Mouse (Mus musculus): ENCODE measurements at regions not wholly inside any gene's neighbourhood (a gene's known extent, or its start where the extent isn't known, plus 50 kb on each side); places are given as distances from the start of the nearest gene placed in this dataset.
A peak's percentile ranks its signal among the peaks of the same experiment; 100 is the strongest.

- H3K4me1 ChIP-seq: peaks cover 48% of the 10 kb centered on the region
- H3K9me3 ChIP-seq: no peaks in the 10 kb centered on the region
- H3K27me3 ChIP-seq (replicated peaks; ENCODE audit: low read depth, poor library complexity, severe bottlenecking): peaks cover 17% of the 10 kb centered on the region; the same call in 1 of the 2 replicates
- DNase-seq (ENCODE audit: low spot score): no peak
- WGBS: 81% methylated on average over 10 of the region's 10 CpGs
- H3K27ac ChIP-seq (replicated peaks): peak overlapping the region; percentile 54
- no peaks in the 10 kb centered on the region for H3K36me3 ChIP-seq (replicated peaks)
- no peak overlapping the region for H3K4me3 ChIP-seq
Observed at GRCm38 (mm10) chr3:52641226-52642181, 373.4 kb downstream of the Foxo1 start.

- H3K27me3 ChIP-seq (replicated peaks; ENCODE audit: low read depth, poor library complexity, severe bottlenecking): peaks cover 17% of the 10 kb centered on the region; the same call in 1 of the 2 replicates
- H3K9me3 ChIP-seq: no peaks in the 10 kb centered on the region
- DNase-seq (ENCODE audit: low spot score): no peak
- H3K27ac ChIP-seq (replicated peaks): 0 out of 2 replicates have a peak overlapping the region, but pooled peaks have one; percentile 16
- H3K36me3 ChIP-seq (replicated peaks): no peaks in the 10 kb centered on the region
- 67% methylated on average over 16 of the region's 16 CpGs for WGBS
- H3K4me1 ChIP-seq: peaks cover 43% of the 10 kb centered on the region
- no peak overlapping the region for H3K4me3 ChIP-seq
Observed at GRCm38 (mm10) chr3:52640250-52641147, 372.4 kb downstream of the Foxo1 start.

- H3K27me3 ChIP-seq (replicated peaks; ENCODE audit: low read depth, poor library complexity, severe bottlenecking): peaks cover 17% of the 10 kb centered on the region; the same call in 1 of the 2 replicates
- 92% methylated on average over 5 of the region's 5 CpGs for WGBS
- peaks cover 26% of the 10 kb centered on the region for H3K4me1 ChIP-seq
- H3K36me3 ChIP-seq (replicated peaks): no peaks in the 10 kb centered on the region
- H3K9me3 ChIP-seq: no peaks in the 10 kb centered on the region
- no peak overlapping the region for H3K27ac ChIP-seq (replicated peaks)
- DNase-seq (ENCODE audit: low spot score): no peak
- H3K4me3 ChIP-seq: no peak overlapping the region
Observed at GRCm38 (mm10) chr3:52638816-52639215, 370.7 kb downstream of the Foxo1 start.

- 74% methylated on average over 6 of the region's 6 CpGs for WGBS
- DNase-seq (ENCODE audit: low spot score): no peak
- H3K4me1 ChIP-seq: 0 out of 2 replicates have a peak, but pooled peaks cover 3% of the 10 kb centered on the region
- no peak overlapping the region for H3K4me3 ChIP-seq
- H3K27ac ChIP-seq (replicated peaks): no peak overlapping the region
- no peaks in the 10 kb centered on the region for H3K9me3 ChIP-seq
- no peaks in the 10 kb centered on the region for H3K36me3 ChIP-seq (replicated peaks)
- H3K27me3 ChIP-seq (replicated peaks; ENCODE audit: low read depth, poor library complexity, severe bottlenecking): no peaks in the 10 kb centered on the region
Observed at GRCm38 (mm10) chr3:52634353-52634752, 366.2 kb downstream of the Foxo1 start.

- Histone ChIP-seq H3K9me3 (no peaks in the 10 kb centered on the region), H3K4me3 (no peak overlapping the region), H3K36me3 (replicated peaks) (no peaks in the 10 kb centered on the region), H3K4me1 (0 out of 2 replicates have a peak, but pooled peaks cover 3% of the 10 kb centered on the region), H3K27me3 (replicated peaks; ENCODE audit: low read depth, poor library complexity, severe bottlenecking) (no peaks in the 10 kb centered on the region), H3K27ac (replicated peaks) (no peak overlapping the region)
- no peak for DNase-seq (ENCODE audit: low spot score)
- 80% methylated on average over 15 of the region's 15 CpGs for WGBS
Observed at GRCm38 (mm10) chr3:52633491-52634100, 365.5 kb downstream of the Foxo1 start.

GRCm38 (mm10) chr3:52632635-52633034, 364.5 kb downstream of the Foxo1 start:
- Histone ChIP-seq H3K4me1 (0 out of 2 replicates have a peak, but pooled peaks cover 3% of the 10 kb centered on the region), H3K36me3 (replicated peaks) (no peaks in the 10 kb centered on the region), H3K27ac (replicated peaks) (no peak overlapping the region), H3K4me3 (no peak overlapping the region), H3K27me3 (replicated peaks; ENCODE audit: low read depth, poor library complexity, severe bottlenecking) (no peaks in the 10 kb centered on the region), H3K9me3 (no peaks in the 10 kb centered on the region)
- no peak for DNase-seq (ENCODE audit: low spot score)
- WGBS: 90% methylated on average over 2 of the region's 2 CpGs

- no peak for DNase-seq (ENCODE audit: low spot score)
- no peak overlapping the region for H3K27ac ChIP-seq (replicated peaks)
- H3K4me3 ChIP-seq: no peak overlapping the region
- no peaks in the 10 kb centered on the region for H3K9me3 ChIP-seq
- no peaks in the 10 kb centered on the region for H3K27me3 ChIP-seq (replicated peaks; ENCODE audit: low read depth, poor library complexity, severe bottlenecking)
- WGBS: 89% methylated on average over 5 of the region's 5 CpGs
- no peaks in the 10 kb centered on the region for H3K36me3 ChIP-seq (replicated peaks)
- H3K4me1 ChIP-seq: 0 out of 2 replicates have a peak, but pooled peaks cover 9% of the 10 kb centered on the region
Observed at GRCm38 (mm10) chr3:52630209-52630608, 362.1 kb downstream of the Foxo1 start.

- no peaks in the 10 kb centered on the region for H3K36me3 ChIP-seq (replicated peaks)
- no peaks in the 10 kb centered on the region for H3K9me3 ChIP-seq
- 0 out of 2 replicates have a peak, but pooled peaks cover 8% of the 10 kb centered on the region for H3K4me1 ChIP-seq
- no peak overlapping the region for H3K4me3 ChIP-seq
- no peaks in the 10 kb centered on the region for H3K27me3 ChIP-seq (replicated peaks; ENCODE audit: low read depth, poor library complexity, severe bottlenecking)
- DNase-seq (ENCODE audit: low spot score): no peak
- no peak overlapping the region for H3K27ac ChIP-seq (replicated peaks)
- WGBS: 52% methylated on average over 1 of the region's 1 CpGs
Observed at GRCm38 (mm10) chr3:52625125-52625524, 357.0 kb downstream of the Foxo1 start.

- no peaks in the 10 kb centered on the region for H3K36me3 ChIP-seq (replicated peaks)
- H3K9me3 ChIP-seq: no peaks in the 10 kb centered on the region
- no peak overlapping the region for H3K27ac ChIP-seq (replicated peaks)
- DNase-seq (ENCODE audit: low spot score): no peak
- H3K27me3 ChIP-seq (replicated peaks; ENCODE audit: low read depth, poor library complexity, severe bottlenecking): no peaks in the 10 kb centered on the region
- no peak overlapping the region for H3K4me3 ChIP-seq
- peaks cover 17% of the 10 kb centered on the region for H3K4me1 ChIP-seq
- WGBS: 90% methylated on average over 8 of the region's 8 CpGs
Observed at GRCm38 (mm10) chr3:52622530-52622929, 354.4 kb downstream of the Foxo1 start.

- 89% methylated on average over 8 of the region's 8 CpGs for WGBS
- Histone ChIP-seq H3K36me3 (replicated peaks) (no peaks in the 10 kb centered on the region), H3K4me3 (no peak overlapping the region)
Observed at GRCm38 (mm10) chr3:52621936-52622335, 353.8 kb downstream of the Foxo1 start.

GRCm38 (mm10) chr3:52618925-52619224, 350.7 kb downstream of the Foxo1 start:
- no peaks in the 10 kb centered on the region for H3K36me3 ChIP-seq (replicated peaks)
- no peak overlapping the region for H3K27ac ChIP-seq (replicated peaks)
- 91% methylated on average over 2 of the region's 2 CpGs for WGBS

More at GRCm38 (mm10) chr3:52621936-52622335, 353.8 kb downstream of the Foxo1 start:
- no peak overlapping the region for H3K27ac ChIP-seq (replicated peaks)
- DNase-seq (ENCODE audit: low spot score): no peak
- H3K4me1 ChIP-seq: peaks cover 21% of the 10 kb centered on the region
- H3K9me3 ChIP-seq: no peaks in the 10 kb centered on the region
- no peaks in the 10 kb centered on the region for H3K27me3 ChIP-seq (replicated peaks; ENCODE audit: low read depth, poor library complexity, severe bottlenecking)

More at GRCm38 (mm10) chr3:52618925-52619224, 350.7 kb downstream of the Foxo1 start:
- Histone ChIP-seq H3K4me3 (no peak overlapping the region), H3K4me1 (peaks cover 21% of the 10 kb centered on the region), H3K9me3 (no peaks in the 10 kb centered on the region), H3K27me3 (replicated peaks; ENCODE audit: low read depth, poor library complexity, severe bottlenecking) (no peaks in the 10 kb centered on the region)
- no peak for DNase-seq (ENCODE audit: low spot score)
